Mouse (Mus musculus): ENCODE measurements around the gene Arpc2.

The Arpc2 gene

GRCm38 (mm10) chr1:74235938-74236589 lies at the start of gene Arpc2:
Gene Arpc2, plus strand, starts transcription at chr1:74236084.
- peak; percentile 99 for DNase-seq (ENCODE audit: inconsistent ontology term)

GRCm38 (mm10) chr1:74190471-74190870 lies 45.4 kb upstream of the Arpc2 start:
- DNase-seq (ENCODE audit: inconsistent ontology term) = no peak

GRCm38 (mm10) chr1:74192711-74193110 lies 43.2 kb upstream of the Arpc2 start:
- no peak for DNase-seq (ENCODE audit: inconsistent ontology term)

- no peak for DNase-seq (ENCODE audit: inconsistent ontology term)
Measured at GRCm38 (mm10) chr1:74194445-74194844, 41.4 kb upstream of the Arpc2 start, which contains the start of gene Cxcr1. Gene Cxcr1, minus strand, starts transcription at chr1:74194631.

GRCm38 (mm10) chr1:74195961-74196360 lies 39.9 kb upstream of the Arpc2 start:
- no peak for DNase-seq (ENCODE audit: inconsistent ontology term)

GRCm38 (mm10) chr1:74196621-74197419 lies 39.1 kb upstream of the Arpc2 start:
- no peak for DNase-seq (ENCODE audit: inconsistent ontology term)

- no peak for DNase-seq (ENCODE audit: inconsistent ontology term)
Measured at GRCm38 (mm10) chr1:74197726-74198470, 38.0 kb upstream of the Arpc2 start.

GRCm38 (mm10) chr1:74199046-74199445 lies 36.8 kb upstream of the Arpc2 start:
- no peak for DNase-seq (ENCODE audit: inconsistent ontology term)

GRCm38 (mm10) chr1:74201048-74201844 lies 34.6 kb upstream of the Arpc2 start:
- no peak for DNase-seq (ENCODE audit: inconsistent ontology term)

- no peak for DNase-seq (ENCODE audit: inconsistent ontology term)
Measured at GRCm38 (mm10) chr1:74203457-74203856, 32.4 kb upstream of the Arpc2 start.

GRCm38 (mm10) chr1:74205881-74206280 lies 30.0 kb upstream of the Arpc2 start:
- peak; percentile 3 for DNase-seq (ENCODE audit: inconsistent ontology term)

GRCm38 (mm10) chr1:74206642-74207041 lies 29.2 kb upstream of the Arpc2 start:
- no peak for DNase-seq (ENCODE audit: inconsistent ontology term)

GRCm38 (mm10) chr1:74207906-74208305 lies 28.0 kb upstream of the Arpc2 start:
- no peak for DNase-seq (ENCODE audit: inconsistent ontology term)

GRCm38 (mm10) chr1:74208941-74209340 lies 26.9 kb upstream of the Arpc2 start:
- DNase-seq (ENCODE audit: inconsistent ontology term) = no peak

- no peak for DNase-seq (ENCODE audit: inconsistent ontology term)
Measured at GRCm38 (mm10) chr1:74219922-74220321, 16.0 kb upstream of the Arpc2 start.

- DNase-seq (ENCODE audit: inconsistent ontology term) = no peak
Measured at GRCm38 (mm10) chr1:74227317-74227716, 8.6 kb upstream of the Arpc2 start.

GRCm38 (mm10) chr1:74229942-74230341 lies 5.9 kb upstream of the Arpc2 start:
- DNase-seq (ENCODE audit: inconsistent ontology term) = no peak

- DNase-seq (ENCODE audit: inconsistent ontology term) = no peak
Measured at GRCm38 (mm10) chr1:74230992-74231391, 4.9 kb upstream of the Arpc2 start.

- no peak for DNase-seq (ENCODE audit: inconsistent ontology term)
Measured at GRCm38 (mm10) chr1:74236590-74237317, 870 bp downstream of the Arpc2 start.

GRCm38 (mm10) chr1:74237671-74238070 lies 1.8 kb downstream of the Arpc2 start:
- no peak for DNase-seq (ENCODE audit: inconsistent ontology term)

GRCm38 (mm10) chr1:74238136-74238535 lies 2.3 kb downstream of the Arpc2 start:
- DNase-seq (ENCODE audit: inconsistent ontology term) = no peak

Measured in Muller cell, postnatal 12 days (primary cell).